Mouse (Mus musculus) kidney, embryonic 15.5 days (tissue): ENCODE measurements around the gene Foxk2. TPM values are rescaled to one million over a fixed set of nuclear protein-coding genes. Genes with fewer than 3 reads are reported as not detected.
"Not testable (repeated sequence)": the region's sequence is repeated elsewhere in the genome, so short reads cannot be mapped to it uniquely, and the experiment has no call there.

Source experiments
- ATAC-seq: fragments of 200-750 bp; cut with Nextera tagmentation; replicated peaks from 2 replicates; pipeline ENCODE4 v1.8.0; 2017; ENCODE audit warnings: moderate TSS enrichment; ENCODE audit not compliant: low FRiP score
- H3K27ac ChIP-seq: fragments of 300-500 bp; sonication (generic); 2 replicates; pipeline ENCODE4 v1.5.1; 2015; ENCODE audit warnings: mild to moderate bottlenecking, inconsistent platforms
- H3K27me3 ChIP-seq: fragments of 300-500 bp; sonication (generic); 2 replicates; pipeline ENCODE4 v1.6.1; 2015; ENCODE audit warnings: inconsistent platforms
- H3K36me3 ChIP-seq: fragments of 300-500 bp; sonication (generic); 2 replicates; pipeline ENCODE4 v1.6.1; 2015; ENCODE audit warnings: inconsistent platforms
- H3K4me1 ChIP-seq: fragments of 300-500 bp; sonication (generic); 2 replicates; pipeline ENCODE4 v1.6.1; 2015; ENCODE audit warnings: inconsistent platforms
- H3K4me2 ChIP-seq: fragments of 300-500 bp; sonication (generic); 2 replicates; pipeline ENCODE4 v1.6.1; 2015; ENCODE audit warnings: moderate library complexity, mild to moderate bottlenecking, inconsistent platforms
- H3K4me3 ChIP-seq: fragments of 300-500 bp; sonication (generic); replicated peaks from 2 replicates; pipeline ENCODE4 v1.5.1; 2015; ENCODE audit warnings: mild to moderate bottlenecking, inconsistent platforms
- H3K9ac ChIP-seq: fragments of 300-500 bp; sonication (generic); 2 replicates; pipeline ENCODE4 v1.6.1; 2015; ENCODE audit warnings: mild to moderate bottlenecking, inconsistent platforms
- H3K9me3 ChIP-seq: fragments of 300-500 bp; sonication (generic); replicated peaks from 2 replicates; pipeline ENCODE4 v1.6.1; 2016; ENCODE audit warnings: inconsistent platforms
- WGBS: fragments of 180-500 bp; shearing (Covaris S2); methylation state at CpG from one replicate; pipeline ENCODE4 v1.1.7; 2015; ENCODE audit warnings: mixed read lengths; 5-methylcytosine and 5-hydroxymethylcytosine counted together
- polyA plus RNA-seq: library from polyadenylated mRNA; unstranded; fragments of >200 nt; fragmentation: Nextera tagmentation; extraction: Ambion mirVana; gene quantifications from 2 replicates; pipeline ENCODE4 v1.2.1, GENCODE M21; 2015

The Foxk2 gene
- polyA plus RNA-seq, 1 experiment from 2014 or later: 8.0 TPM

GRCm38 (mm10) chr11:121294771-121295170, 35.0 kb downstream of the Foxk2 start:
- H3K9me3 ChIP-seq: no peaks in the 10 kb centered on the region
- H3K36me3 ChIP-seq: peaks cover 93% of the 10 kb centered on the region
- H3K9ac ChIP-seq: no peak overlapping the region
- 94% methylated on average over 5 of the region's 5 CpGs for WGBS
- no peak for ATAC-seq
- H3K4me1 ChIP-seq: no peaks in the 10 kb centered on the region
- no peak overlapping the region for H3K4me2 ChIP-seq
- no peaks in the 10 kb centered on the region for H3K27me3 ChIP-seq
- H3K27ac ChIP-seq: no peak overlapping the region
- no peak overlapping the region for H3K4me3 ChIP-seq

GRCm38 (mm10) chr11:121298493-121298892, 38.7 kb downstream of the Foxk2 start:
- no peaks in the 10 kb centered on the region for H3K4me1 ChIP-seq
- no peak overlapping the region for H3K27ac ChIP-seq
- no peak overlapping the region for H3K4me2 ChIP-seq
- H3K9me3 ChIP-seq: no peaks in the 10 kb centered on the region
- no peaks in the 10 kb centered on the region for H3K27me3 ChIP-seq
- H3K36me3 ChIP-seq: peaks cover 93% of the 10 kb centered on the region
- ATAC-seq: no peak
- H3K9ac ChIP-seq: no peak overlapping the region
- 84% methylated on average over 8 of the region's 8 CpGs for WGBS
- no peak overlapping the region for H3K4me3 ChIP-seq

GRCm38 (mm10) chr11:121300265-121300664, 40.5 kb downstream of the Foxk2 start:
- Histone ChIP-seq H3K4me3 (no peak overlapping the region), H3K9me3 (no peaks in the 10 kb centered on the region), H3K9ac (no peak overlapping the region), H3K27me3 (no peaks in the 10 kb centered on the region), H3K4me1 (no peaks in the 10 kb centered on the region), H3K4me2 (no peak overlapping the region), H3K36me3 (peaks cover 95% of the 10 kb centered on the region), H3K27ac (no peak overlapping the region; the same call in 1 of the 2 replicates)
- ATAC-seq: peak; percentile 62
- 75% methylated on average over 9 of the region's 9 CpGs for WGBS

- no peak for ATAC-seq
- 95% methylated on average over 6 of the region's 6 CpGs for WGBS
These were observed 45.6 kb downstream of the Foxk2 start for GRCm38 (mm10) chr11:121305371-121305770.

GRCm38 (mm10) chr11:121306608-121307007, 46.8 kb downstream of the Foxk2 start:
- H3K9me3 ChIP-seq: peaks cover 7% of the 10 kb centered on the region; the same call in 1 of the 2 replicates
- no peak overlapping the region for H3K4me2 ChIP-seq
- no peak overlapping the region for H3K9ac ChIP-seq
- no peak overlapping the region for H3K4me3 ChIP-seq
- H3K27me3 ChIP-seq: no peaks in the 10 kb centered on the region
- peaks cover 90% of the 10 kb centered on the region for H3K36me3 ChIP-seq
- H3K4me1 ChIP-seq: no peaks in the 10 kb centered on the region
- 94% methylated on average over 8 of the region's 8 CpGs for WGBS
- no peak for ATAC-seq
- no peak overlapping the region for H3K27ac ChIP-seq

More at GRCm38 (mm10) chr11:121305371-121305770, 45.6 kb downstream of the Foxk2 start:
- no peaks in the 10 kb centered on the region for H3K27me3 ChIP-seq
- H3K4me2 ChIP-seq: no peak overlapping the region
- H3K27ac ChIP-seq: no peak overlapping the region
- H3K4me3 ChIP-seq: no peak overlapping the region
- H3K36me3 ChIP-seq: peaks cover 96% of the 10 kb centered on the region
- no peak overlapping the region for H3K9ac ChIP-seq
- peaks cover 4% of the 10 kb centered on the region; the same call in 1 of the 2 replicates for H3K9me3 ChIP-seq
- no peaks in the 10 kb centered on the region for H3K4me1 ChIP-seq

GRCm38 (mm10) chr11:121307712-121308111, 47.9 kb downstream of the Foxk2 start:
- not testable (repeated sequence) for H3K9ac ChIP-seq, H3K4me3 ChIP-seq, H3K4me1 ChIP-seq, H3K9me3 ChIP-seq, H3K27me3 ChIP-seq, H3K4me2 ChIP-seq, ATAC-seq, H3K27ac ChIP-seq
- peaks cover 79% of the 10 kb centered on the region for H3K36me3 ChIP-seq
- 69% methylated on average over 6 of the region's 6 CpGs for WGBS

GRCm38 (mm10) chr11:121326034-121326433, 66.2 kb downstream of the Foxk2 start:
- no peak overlapping the region for H3K4me2 ChIP-seq
- H3K27ac ChIP-seq: no peak overlapping the region
- ATAC-seq: no peak
- WGBS: 63% methylated on average over 1 of the region's 1 CpGs
- H3K27me3 ChIP-seq: no peaks in the 10 kb centered on the region
- H3K4me3 ChIP-seq: no peak overlapping the region
- peaks cover 2% of the 10 kb centered on the region for H3K9me3 ChIP-seq
- peaks cover 66% of the 10 kb centered on the region for H3K36me3 ChIP-seq
- no peak overlapping the region for H3K9ac ChIP-seq
- no peaks in the 10 kb centered on the region for H3K4me1 ChIP-seq

GRCm38 (mm10) chr11:121326681-121327080, 66.9 kb downstream of the Foxk2 start:
- WGBS: over 99% methylated on average over 5 of the region's 5 CpGs
- no peaks in the 10 kb centered on the region for H3K27me3 ChIP-seq
- H3K36me3 ChIP-seq: peaks cover 64% of the 10 kb centered on the region

GRCm38 (mm10) chr11:121328206-121328605, 68.4 kb downstream of the Foxk2 start:
- Histone ChIP-seq H3K4me2 (no peak overlapping the region), H3K27ac (no peak overlapping the region), H3K9ac (no peak overlapping the region), H3K9me3 (no peaks in the 10 kb centered on the region), H3K36me3 (peaks cover 78% of the 10 kb centered on the region), H3K4me1 (no peaks in the 10 kb centered on the region), H3K27me3 (no peaks in the 10 kb centered on the region), H3K4me3 (no peak overlapping the region)
- WGBS: 99% methylated on average over 9 of the region's 9 CpGs
- no peak for ATAC-seq

More at GRCm38 (mm10) chr11:121326681-121327080, 66.9 kb downstream of the Foxk2 start:
- ATAC-seq: no peak
- no peaks in the 10 kb centered on the region; the same call in 1 of the 2 replicates for H3K9me3 ChIP-seq
- H3K27ac ChIP-seq: no peak overlapping the region
- no peak overlapping the region for H3K9ac ChIP-seq
- H3K4me3 ChIP-seq: no peak overlapping the region
- no peaks in the 10 kb centered on the region for H3K4me1 ChIP-seq
- no peak overlapping the region for H3K4me2 ChIP-seq

- Histone ChIP-seq H3K9ac (no peak overlapping the region), H3K36me3 (peaks cover 82% of the 10 kb centered on the region), H3K4me3 (no peak overlapping the region), H3K4me2 (no peak overlapping the region), H3K27me3 (no peaks in the 10 kb centered on the region), H3K9me3 (no peaks in the 10 kb centered on the region), H3K4me1 (no peaks in the 10 kb centered on the region), H3K27ac (no peak overlapping the region)
- no peak for ATAC-seq
These were observed 68.8 kb downstream of the Foxk2 start for GRCm38 (mm10) chr11:121328619-121329018.

GRCm38 (mm10) chr11:121331641-121332040, 71.9 kb downstream of the Foxk2 start:
- no peak for ATAC-seq
- no peaks in the 10 kb centered on the region for H3K9me3 ChIP-seq
- no peak overlapping the region for H3K9ac ChIP-seq
- no peak overlapping the region for H3K27ac ChIP-seq
- no peak overlapping the region for H3K4me3 ChIP-seq
- no peak overlapping the region for H3K4me2 ChIP-seq
- H3K4me1 ChIP-seq: no peaks in the 10 kb centered on the region
- 91% methylated on average over 3 of the region's 3 CpGs for WGBS
- H3K36me3 ChIP-seq: peaks cover 96% of the 10 kb centered on the region
- no peaks in the 10 kb centered on the region for H3K27me3 ChIP-seq

- no peaks in the 10 kb centered on the region for H3K4me1 ChIP-seq
- H3K27me3 ChIP-seq: no peaks in the 10 kb centered on the region
- 90% methylated on average over 1 of the region's 1 CpGs for WGBS
- no peak for ATAC-seq
- no peaks in the 10 kb centered on the region for H3K9me3 ChIP-seq
- H3K4me2 ChIP-seq: no peak overlapping the region
- H3K27ac ChIP-seq: no peak overlapping the region
- H3K36me3 ChIP-seq: peaks cover 63% of the 10 kb centered on the region
- no peak overlapping the region for H3K9ac ChIP-seq
- H3K4me3 ChIP-seq: no peak overlapping the region
These were observed 79.9 kb downstream of the Foxk2 start for GRCm38 (mm10) chr11:121339647-121340046.

GRCm38 (mm10) chr11:121340287-121340686, 80.5 kb downstream of the Foxk2 start:
- Histone ChIP-seq H3K4me3 (no peak overlapping the region), H3K27me3 (no peaks in the 10 kb centered on the region), H3K9me3 (no peaks in the 10 kb centered on the region), H3K4me1 (no peaks in the 10 kb centered on the region), H3K9ac (no peak overlapping the region), H3K36me3 (peaks cover 63% of the 10 kb centered on the region), H3K4me2 (no peak overlapping the region), H3K27ac (no peak overlapping the region)
- 96% methylated on average over 1 of the region's 1 CpGs for WGBS
- ATAC-seq: no peak
